Mouse (Mus musculus) thymus, postnatal 25 days (tissue): ENCODE results near the gene Gjb5.

Source experiments
- DNase-seq: peaks from one replicate; pipeline ENCODE4 v3.0.0; 2022

The Gjb5 gene

GRCm38 (mm10) chr4:127358018-127358417 is at the start of gene Gjb5:
Gjb5 (minus strand) TSS chr4:127358181.
- DNase-seq: no peak

- peak; percentile 6 for DNase-seq
These were observed 44.6 kb upstream of the Gjb5 start for GRCm38 (mm10) chr4:127402614-127403013.

GRCm38 (mm10) chr4:127402166-127402565 is 44.2 kb upstream of the Gjb5 start:
- no peak for DNase-seq

GRCm38 (mm10) chr4:127400165-127401145 is 42.5 kb upstream of the Gjb5 start:
- DNase-seq: peak; percentile 20

GRCm38 (mm10) chr4:127395591-127395990 is 37.6 kb upstream of the Gjb5 start:
- DNase-seq: no peak

GRCm38 (mm10) chr4:127389645-127390044 is 31.7 kb upstream of the Gjb5 start:
- no peak for DNase-seq

- DNase-seq: peak; percentile 35
These were observed 19.4 kb upstream of the Gjb5 start for GRCm38 (mm10) chr4:127377344-127377743.

- no peak for DNase-seq
These were observed 17.7 kb upstream of the Gjb5 start for GRCm38 (mm10) chr4:127375541-127376177.

GRCm38 (mm10) chr4:127374645-127375044 is 16.7 kb upstream of the Gjb5 start:
- no peak for DNase-seq

GRCm38 (mm10) chr4:127373491-127373890 is 15.5 kb upstream of the Gjb5 start:
- DNase-seq: no peak

- no peak for DNase-seq
These were observed 13.6 kb upstream of the Gjb5 start for GRCm38 (mm10) chr4:127371546-127371945.

GRCm38 (mm10) chr4:127370447-127370846 is 12.5 kb upstream of the Gjb5 start:
- DNase-seq: no peak

GRCm38 (mm10) chr4:127368379-127368973 is 10.5 kb upstream of the Gjb5 start:
- peak; percentile 53 for DNase-seq

GRCm38 (mm10) chr4:127365834-127366233 is 7.9 kb upstream of the Gjb5 start:
- no peak for DNase-seq

- DNase-seq: no peak
These were observed 7.5 kb upstream of the Gjb5 start for GRCm38 (mm10) chr4:127365433-127365832.

GRCm38 (mm10) chr4:127364431-127364830 is 6.5 kb upstream of the Gjb5 start:
- no peak for DNase-seq

GRCm38 (mm10) chr4:127363331-127363730 is 5.3 kb upstream of the Gjb5 start:
- DNase-seq: no peak

- no peak for DNase-seq
These were observed 4.5 kb upstream of the Gjb5 start for GRCm38 (mm10) chr4:127362520-127362919.

GRCm38 (mm10) chr4:127354506-127355485 is 3.2 kb downstream of the Gjb5 start:
- DNase-seq: no peak

GRCm38 (mm10) chr4:127353951-127354438 is 4.0 kb downstream of the Gjb5 start, which contains the start of gene Gjb4:
Gjb4 (minus strand) TSS chr4:127354081.
- no peak for DNase-seq

- no peak for DNase-seq
These were observed 5.4 kb downstream of the Gjb5 start for GRCm38 (mm10) chr4:127352594-127352993.
